Mouse (Mus musculus) ovary, postnatal 14 days (tissue): Measurements from ENCODE around the gene Hist1h3f.
"Not testable (repeated sequence)": the region's sequence is repeated elsewhere in the genome, so short reads cannot be mapped to it uniquely, and the experiment has no call there.

Source experiments
- DNase-seq: peaks from one replicate; pipeline ENCODE4 v3.0.0; 2022; ENCODE audit warnings: low spot score

Gene Hist1h3f

DNA sequence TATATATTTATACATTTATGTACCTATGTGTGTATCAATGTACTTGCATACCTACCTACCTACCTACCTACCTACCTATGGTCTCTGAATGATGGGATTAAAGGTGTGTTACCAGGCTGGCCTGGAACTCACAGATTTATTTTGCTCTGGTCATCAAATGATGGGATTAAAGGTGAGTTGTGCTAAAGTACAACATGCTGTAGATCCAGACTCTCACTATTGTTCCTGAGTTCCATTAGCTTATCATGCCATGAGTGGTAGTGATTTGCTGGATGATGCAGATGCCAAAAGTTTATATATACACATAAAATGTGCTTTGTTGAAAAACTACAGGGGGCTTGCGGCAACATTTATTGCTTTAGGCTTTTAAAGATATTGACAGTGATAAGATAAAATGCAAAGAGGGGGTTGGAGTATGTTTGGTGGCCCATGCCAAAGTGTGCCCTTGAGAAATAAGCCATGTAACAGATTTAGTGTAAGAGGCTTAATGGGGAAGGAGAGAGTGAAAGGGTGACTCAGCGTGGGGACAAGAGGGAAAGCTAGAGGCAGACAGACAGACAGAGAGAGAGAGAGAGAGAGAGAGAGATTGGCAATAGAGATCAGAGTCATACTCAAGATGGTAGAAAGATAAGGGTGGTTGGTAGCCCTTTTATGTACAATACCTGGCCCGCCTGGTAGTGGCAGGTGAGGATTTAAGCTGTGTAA is 6.7 kb upstream of the Hist1h3f start:
- DNase-seq = no peak

GRCm38 (mm10) chr13:23538249-23538648 is 5.6 kb upstream of the Hist1h3f start:
- DNase-seq = no peak

- DNase-seq = not testable (repeated sequence)
Observed at GRCm38 (mm10) chr13:23539821-23540220, 4.0 kb upstream of the Hist1h3f start.

GRCm38 (mm10) chr13:23541497-23541896 is 2.4 kb upstream of the Hist1h3f start:
- no peak for DNase-seq

GRCm38 (mm10) chr13:23542225-23542980 is 1.4 kb upstream of the Hist1h3f start:
- DNase-seq = not testable (repeated sequence)

DNA sequence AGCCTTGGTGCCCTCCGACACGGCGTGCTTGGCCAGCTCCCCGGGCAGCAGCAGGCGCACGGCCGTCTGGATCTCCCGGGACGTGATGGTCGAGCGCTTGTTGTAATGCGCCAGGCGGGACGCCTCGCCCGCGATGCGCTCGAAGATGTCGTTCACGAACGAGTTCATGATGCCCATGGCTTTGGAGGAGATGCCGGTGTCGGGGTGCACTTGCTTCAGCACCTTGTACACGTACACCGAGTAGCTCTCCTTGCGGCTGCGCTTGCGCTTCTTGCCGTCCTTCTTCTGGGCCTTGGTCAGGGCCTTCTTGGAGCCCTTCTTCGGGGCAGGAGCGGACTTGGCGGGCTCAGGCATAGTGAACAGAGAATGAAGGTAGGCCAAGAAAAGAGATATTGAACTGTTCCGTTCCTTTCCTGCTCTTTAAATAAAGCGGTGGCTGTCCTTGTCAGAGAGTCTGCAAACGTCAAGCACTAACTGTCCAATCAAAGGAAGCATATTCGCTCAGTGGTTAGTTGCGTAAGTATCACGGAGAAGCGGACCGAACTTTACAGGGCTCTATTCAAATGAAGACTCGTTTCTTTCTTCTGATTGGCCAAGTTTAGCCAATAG is 749 bp upstream of the Hist1h3f start, which contains the start of gene Hist1h2bh:
Hist1h2bh (minus strand) TSS at position 394 of the 609 bp plus-strand sequence.
- not testable (repeated sequence) for DNase-seq

- DNase-seq = not testable (repeated sequence)
Observed at GRCm38 (mm10) chr13:23544787-23545120, 902 bp downstream of the Hist1h3f start.

DNA sequence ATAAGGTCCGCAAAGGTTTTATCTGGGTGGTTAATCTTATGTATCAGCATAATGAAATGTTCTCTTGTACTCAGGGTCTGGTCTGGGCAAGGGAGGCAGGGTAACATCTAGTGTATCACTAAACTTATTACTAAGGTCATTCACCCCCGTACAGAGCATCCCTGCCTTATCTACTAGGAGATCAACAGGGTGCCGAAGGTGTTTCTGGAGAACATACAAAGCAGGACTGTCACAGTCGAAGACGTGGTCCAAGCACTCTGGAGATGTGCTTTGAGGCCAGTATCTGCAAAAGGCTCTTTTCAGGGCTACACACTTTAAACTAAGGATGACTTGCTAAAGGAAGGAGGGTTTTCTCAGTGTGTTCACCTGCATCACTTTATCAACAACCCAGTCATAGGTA is 2.8 kb downstream of the Hist1h3f start:
- DNase-seq = no peak

DNA sequence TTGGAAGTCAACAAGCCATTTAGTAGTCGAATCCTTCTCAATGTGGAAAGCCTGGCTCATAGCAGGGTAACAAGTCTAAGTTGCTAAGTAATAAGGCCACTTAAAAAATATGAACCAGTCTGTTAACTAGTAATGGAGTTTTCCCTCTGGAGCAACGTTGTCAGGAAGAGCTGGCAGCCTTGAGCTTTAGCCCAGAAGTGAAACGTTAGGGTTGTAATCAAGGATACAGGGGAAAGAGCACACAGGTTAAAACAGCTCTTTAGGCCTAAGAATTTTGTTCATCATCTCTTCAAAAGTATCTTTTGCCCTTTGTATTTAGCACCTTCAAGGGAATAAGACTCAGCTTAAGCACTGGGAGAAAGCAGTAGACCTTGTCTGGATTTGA is 6.9 kb downstream of the Hist1h3f start:
- no peak for DNase-seq

DNA sequence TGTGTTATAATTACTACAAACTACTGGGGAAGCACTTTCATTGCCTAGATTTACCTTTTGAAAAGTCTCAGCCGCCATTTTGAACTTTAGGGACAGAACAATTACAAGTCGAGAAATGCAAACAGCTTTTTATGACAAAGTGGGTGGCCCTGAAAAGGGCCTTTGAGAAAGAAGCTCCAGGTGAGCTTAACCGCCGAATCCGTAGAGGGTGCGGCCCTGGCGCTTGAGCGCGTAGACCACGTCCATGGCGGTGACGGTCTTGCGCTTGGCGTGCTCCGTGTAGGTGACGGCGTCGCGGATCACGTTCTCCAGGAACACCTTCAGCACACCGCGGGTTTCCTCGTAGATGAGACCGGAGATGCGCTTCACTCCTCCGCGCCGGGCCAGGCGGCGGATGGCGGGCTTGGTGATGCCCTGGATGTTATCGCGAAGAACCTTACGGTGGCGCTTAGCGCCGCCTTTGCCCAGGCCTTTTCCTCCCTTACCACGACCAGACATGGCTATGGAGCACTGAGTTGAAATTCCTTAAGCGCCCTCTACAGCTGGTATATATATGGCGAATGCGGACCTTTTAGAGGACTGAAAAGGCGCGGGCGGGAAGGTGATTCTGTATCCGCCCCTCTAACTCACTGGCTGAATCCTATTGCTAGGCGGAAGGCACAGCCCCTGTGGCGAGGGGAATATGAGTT is 7.4 kb downstream of the Hist1h3f start, which contains the start of gene Hist1h4f:
Hist1h4f (minus strand) TSS at position 503 of the 689 bp plus-strand sequence.
- peak; percentile 83 for DNase-seq

DNA sequence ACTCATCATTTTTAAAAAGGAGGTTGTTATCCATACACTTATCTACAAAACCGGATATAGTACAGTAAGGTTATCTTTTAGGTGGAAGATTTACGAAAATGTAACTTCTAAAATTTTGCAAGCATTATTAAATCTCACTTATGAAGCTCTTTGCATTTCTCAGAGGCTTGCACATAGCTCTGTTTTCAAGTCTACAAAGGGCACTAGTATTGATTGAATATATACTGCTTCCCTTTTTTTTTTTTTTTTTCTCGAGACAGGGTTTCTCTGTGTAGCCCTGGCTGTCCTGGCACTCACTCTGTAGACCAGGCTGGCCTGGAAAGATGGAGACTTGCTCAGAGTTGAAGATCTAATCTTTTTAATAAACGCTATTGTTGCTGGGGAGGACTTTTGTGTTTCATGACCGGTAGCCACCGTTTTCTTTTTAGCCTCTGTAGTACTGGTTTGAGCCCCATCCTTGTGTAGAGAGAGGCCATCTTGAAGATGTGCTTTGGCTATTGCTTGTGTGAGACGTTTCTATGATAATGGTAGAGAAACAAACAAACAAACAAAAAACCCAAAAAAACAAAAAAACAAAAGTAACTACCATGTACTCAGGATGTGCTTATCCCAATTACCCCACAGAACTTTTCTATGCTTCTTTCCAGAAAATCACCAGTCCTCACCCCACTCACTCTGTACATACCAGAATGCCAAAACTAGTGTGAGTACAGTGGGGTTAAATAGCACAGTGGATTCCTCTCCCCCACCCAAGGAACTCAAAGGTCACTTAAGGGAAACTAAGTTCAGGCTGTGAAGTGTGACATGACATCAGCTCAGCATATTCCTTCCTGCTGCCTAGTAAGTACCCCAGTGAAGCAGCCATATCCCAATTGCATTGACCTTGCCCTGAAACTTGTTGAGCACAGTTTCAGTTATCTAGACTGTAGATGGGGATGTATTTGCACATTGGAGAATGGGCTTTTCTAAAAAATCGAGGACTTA is 8.4 kb downstream of the Hist1h3f start:
- DNase-seq = no peak

DNA sequence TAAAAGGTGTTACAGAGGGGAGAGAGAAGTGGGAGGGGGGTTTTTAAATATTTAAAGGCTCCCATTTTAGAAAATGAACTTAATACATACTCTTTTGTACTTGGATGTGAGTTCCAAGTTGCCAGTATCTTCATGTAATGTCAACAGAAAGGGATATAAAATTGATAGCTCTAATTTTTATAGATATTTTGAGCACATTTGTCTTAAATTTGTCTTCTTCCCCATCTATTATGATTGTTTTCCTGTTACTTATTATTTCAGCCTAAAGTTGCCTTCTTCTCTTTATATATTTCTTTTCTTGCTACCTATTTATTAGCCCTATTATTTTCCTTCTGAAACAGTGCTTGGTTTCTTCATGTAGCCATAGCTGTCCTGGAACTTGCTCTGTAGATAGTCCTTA is 9.1 kb downstream of the Hist1h3f start, which contains the start of gene Hist1h1d:
Hist1h1d (plus strand) TSS at position 301 of the 400 bp plus-strand sequence.
- no peak for DNase-seq

DNA sequence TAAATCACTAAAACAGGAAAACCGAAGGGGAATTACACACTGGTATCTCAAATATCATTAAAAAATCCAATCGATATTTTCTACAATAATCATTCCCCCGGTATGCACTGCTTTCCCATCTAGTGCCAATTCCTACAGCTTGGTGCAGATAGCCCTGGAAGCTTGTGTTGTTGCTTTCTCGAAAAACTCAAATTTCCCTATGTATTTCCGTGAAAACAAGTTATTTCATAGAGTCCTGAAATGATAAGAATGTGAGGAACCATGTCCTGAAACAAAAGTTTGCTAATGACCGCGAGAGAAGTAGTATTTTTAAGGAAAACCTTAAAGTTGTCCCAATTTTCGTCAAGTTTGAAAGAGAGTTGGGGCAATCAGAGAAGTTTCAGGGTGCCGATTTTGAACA is 10.5 kb downstream of the Hist1h3f start:
- DNase-seq = no peak

GRCm38 (mm10) chr13:23554925-23555838 is 11.3 kb downstream of the Hist1h3f start:
- DNase-seq = peak; percentile 66

DNA sequence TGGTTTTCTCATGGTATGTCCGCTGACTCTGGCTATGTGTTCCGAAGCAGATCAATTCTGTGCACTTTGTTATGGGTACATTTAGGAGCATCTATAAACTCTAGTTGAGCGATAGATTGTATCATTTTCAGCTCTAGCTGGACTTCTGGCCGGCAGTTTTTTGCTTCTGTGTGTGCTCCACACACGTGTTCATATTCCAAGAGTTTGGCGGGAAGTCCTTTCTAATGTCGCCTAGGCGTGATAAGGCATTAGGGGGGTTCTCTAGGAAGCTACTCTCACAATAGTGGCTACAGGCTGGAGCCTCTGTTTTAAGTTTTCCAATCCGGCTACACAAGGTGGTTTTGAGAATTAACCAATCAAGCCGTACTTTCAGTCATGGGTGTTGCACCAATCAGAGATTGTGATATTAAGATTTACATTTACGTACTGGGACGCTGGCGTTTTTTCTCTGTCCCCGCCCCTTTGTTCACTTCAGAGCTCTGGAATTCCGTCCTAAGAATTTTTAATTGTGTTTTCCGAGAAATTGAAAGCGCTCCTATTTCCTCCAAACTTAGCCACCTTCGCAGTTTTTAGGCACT is 12.1 kb downstream of the Hist1h3f start:
- no peak for DNase-seq

- no peak for DNase-seq
Observed at GRCm38 (mm10) chr13:23556906-23557305, 13.1 kb downstream of the Hist1h3f start.

DNA sequence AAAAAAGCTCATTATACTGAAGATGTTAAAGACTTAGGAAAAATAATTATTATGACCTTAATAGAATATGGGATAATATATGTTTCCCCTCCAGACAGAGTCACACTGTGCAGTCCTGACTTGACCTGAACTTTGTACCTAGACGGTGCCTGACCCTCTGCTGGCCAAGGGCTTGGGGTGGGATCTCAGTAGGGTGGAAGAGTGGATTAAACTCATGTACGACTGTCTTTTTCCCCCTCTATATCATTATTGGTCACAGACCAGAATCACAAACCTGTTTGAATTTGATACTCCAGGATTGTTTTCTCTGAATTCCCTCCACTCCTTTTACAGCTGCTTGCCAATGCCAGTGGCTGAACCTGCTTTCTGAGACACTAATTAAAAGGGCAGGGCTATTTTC is 16.8 kb downstream of the Hist1h3f start:
- DNase-seq = not testable (repeated sequence)

GRCm38 (mm10) chr13:23561531-23561882 is 17.7 kb downstream of the Hist1h3f start:
- DNase-seq = not testable (repeated sequence)

DNA sequence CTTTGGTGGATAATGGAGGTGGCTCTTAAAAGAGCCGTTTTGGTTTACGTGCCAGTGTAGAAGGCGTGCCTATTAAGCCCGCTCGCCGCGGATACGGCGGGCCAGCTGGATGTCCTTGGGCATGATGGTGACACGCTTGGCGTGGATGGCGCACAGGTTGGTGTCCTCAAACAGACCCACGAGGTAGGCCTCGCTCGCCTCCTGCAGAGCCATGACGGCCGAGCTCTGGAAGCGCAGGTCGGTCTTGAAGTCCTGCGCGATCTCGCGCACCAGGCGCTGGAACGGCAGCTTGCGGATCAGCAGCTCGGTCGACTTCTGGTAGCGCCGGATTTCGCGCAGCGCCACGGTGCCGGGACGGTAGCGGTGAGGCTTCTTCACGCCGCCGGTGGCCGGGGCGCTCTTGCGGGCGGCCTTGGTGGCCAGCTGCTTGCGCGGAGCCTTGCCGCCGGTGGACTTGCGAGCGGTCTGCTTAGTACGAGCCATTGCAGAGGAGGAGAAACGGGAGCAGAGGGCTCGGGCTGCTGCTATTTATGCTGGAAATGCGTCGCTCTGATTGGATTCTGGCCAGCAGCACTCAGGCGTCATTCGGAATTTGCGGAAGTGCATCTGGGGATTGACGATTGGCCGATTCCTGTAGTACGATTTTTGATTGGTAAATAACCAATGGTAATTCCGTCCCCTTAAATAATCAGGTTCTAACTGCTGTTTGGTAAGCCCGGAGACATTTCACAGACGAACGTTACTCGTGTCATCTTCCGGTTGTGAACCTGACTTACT is 18.2 kb downstream of the Hist1h3f start, which contains the start of gene Hist1h3e:
Hist1h3e (minus strand) TSS at position 487 of the 777 bp plus-strand sequence.
- peak; percentile 92 for DNase-seq
